Mouse (Mus musculus) CH12.LX (cell line): ENCODE measurements around the gene Pdlim5. TPM values are rescaled to one million over a fixed set of nuclear protein-coding genes. Genes with fewer than 3 reads are reported as not detected.

ENCODE experiments used
- DNase-seq: peaks from one replicate; pipeline ENCODE4 v3.0.0-alpha.2; 2013; ENCODE audit errors: extremely low read depth
- H3K27ac ChIP-seq: 2 replicates; pipeline ENCODE4 v1.5.1; 2012; ENCODE audit warnings: low read depth, mild to moderate bottlenecking, control low read depth, moderate library complexity; ENCODE audit not compliant: insufficient read depth
- H3K27me3 ChIP-seq: replicated peaks from 2 replicates; pipeline ENCODE3; 2012; ENCODE audit warnings: inconsistent platforms
- H3K36me3 ChIP-seq, 2 experiments: replicated peaks in 1 of 2; 2 replicates each; pipeline versions ENCODE3 to v1.6.1; 2012; ENCODE audit warnings: inconsistent platforms in 1 of 2, low read length in 1 of 2, mild to moderate bottlenecking in 1 of 2, mixed read lengths in 1 of 2, moderate library complexity in 1 of 2; ENCODE audit not compliant: control insufficient read depth in 1 of 2, insufficient read depth in 1 of 2
- H3K4me1 ChIP-seq, 2 experiments: 2 replicates each; pipeline ENCODE4 v1.6.1; 2012; ENCODE audit warnings: inconsistent platforms in 1 of 2, moderate library complexity in 1 of 2; ENCODE audit not compliant: insufficient read depth in 2 of 2, control insufficient read depth in 1 of 2
- H3K4me2 ChIP-seq: 2 replicates; pipeline ENCODE4 v1.6.1; 2012; ENCODE audit warnings: low read depth, mild to moderate bottlenecking, control low read depth; ENCODE audit not compliant: poor library complexity, insufficient read depth, severe bottlenecking
- H3K4me3 ChIP-seq, 3 experiments: fragments of 150-350 bp in 1 of 3; sonication (generic) in 1 of 3; replicated peaks in 1 of 3; 2 replicates each; pipeline versions ENCODE3 to v1.5.1; 2011 to 2012; ENCODE audit warnings: low read depth in 2 of 3, low read length in 2 of 3, mild to moderate bottlenecking in 2 of 3, moderate library complexity in 2 of 3, control low read depth in 1 of 3, improper control_type of control experiment in 1 of 3, inconsistent platforms in 1 of 3, mixed read lengths in 1 of 3; ENCODE audit not compliant: poor library complexity in 1 of 3
- H3K79me2 ChIP-seq: replicated peaks from 2 replicates; pipeline ENCODE4 v1.6.1; 2012; ENCODE audit warnings: mild to moderate bottlenecking, moderate library complexity; ENCODE audit not compliant: control insufficient read depth, poor library complexity, insufficient read depth, severe bottlenecking; ENCODE audit errors: extremely low read depth
- H3K9ac ChIP-seq: 2 replicates; pipeline ENCODE4 v1.6.1; 2012; ENCODE audit warnings: low read depth, mild to moderate bottlenecking, control low read depth, moderate library complexity; ENCODE audit not compliant: insufficient read depth
- H3K9me3 ChIP-seq: replicated peaks from 2 replicates; pipeline ENCODE3; 2012; ENCODE audit warnings: low read length, inconsistent platforms, mixed read lengths
- E2F4 ChIP-seq: IDR thresholded peaks from 2 replicates; pipeline ENCODE4 v1.6.1; 2011; ENCODE audit warnings: low read depth, low read length, improper control_type of control experiment; ENCODE audit not compliant: insufficient replicate concordance
- ELF1 ChIP-seq: IDR thresholded peaks from 2 replicates; pipeline ENCODE4 v1.6.1; 2014; ENCODE audit warnings: low read depth, mild to moderate bottlenecking, inconsistent platforms, low read length, improper control_type of control experiment
- EP300 ChIP-seq: IDR thresholded peaks from 2 replicates; pipeline ENCODE4 v1.6.1; 2011; ENCODE audit warnings: low read length, improper control_type of control experiment
- GABPA ChIP-seq: IDR thresholded peaks from 2 replicates; pipeline ENCODE4 v1.6.1; 2012; ENCODE audit warnings: low read depth, low read length, improper control_type of control experiment, inconsistent platforms; ENCODE audit not compliant: insufficient replicate concordance
- HCFC1 ChIP-seq: IDR thresholded peaks from 2 replicates; pipeline ENCODE4 v1.6.1; 2012; ENCODE audit warnings: low read depth, mild to moderate bottlenecking, inconsistent platforms, low read length, improper control_type of control experiment
- IRF4 ChIP-seq: IDR thresholded peaks from 2 replicates; pipeline ENCODE4 v1.6.1; 2014; ENCODE audit warnings: low read depth, mild to moderate bottlenecking, inconsistent platforms, low read length, improper control_type of control experiment
- JUND ChIP-seq: conservative IDR thresholded peaks from 2 replicates; pipeline ENCODE4 v1.6.1; 2011; ENCODE audit warnings: low read depth, low read length, improper control_type of control experiment
- KAT2A ChIP-seq: IDR thresholded peaks from 2 replicates; pipeline ENCODE4 v1.6.1; 2012; ENCODE audit warnings: low read length, improper control_type of control experiment, inconsistent platforms; ENCODE audit not compliant: insufficient replicate concordance
- MAFK ChIP-seq: IDR thresholded peaks from 2 replicates; pipeline ENCODE4 v1.6.1; 2011; ENCODE audit warnings: low read length, improper control_type of control experiment; ENCODE audit not compliant: insufficient replicate concordance
- MAX ChIP-seq: IDR thresholded peaks from 2 replicates; pipeline ENCODE4 v1.6.1; 2011; ENCODE audit warnings: low read length, improper control_type of control experiment
- MAZ ChIP-seq: IDR thresholded peaks from 2 replicates; pipeline ENCODE4 v1.6.1; 2012; ENCODE audit warnings: low read depth, mild to moderate bottlenecking, inconsistent platforms, low read length, improper control_type of control experiment, moderate library complexity
- MEF2A ChIP-seq: IDR thresholded peaks from 2 replicates; pipeline ENCODE4 v1.6.1; 2014; ENCODE audit warnings: low read depth, mild to moderate bottlenecking, inconsistent platforms, low read length, improper control_type of control experiment, borderline replicate concordance
- MYC ChIP-seq: IDR thresholded peaks from 2 replicates; pipeline ENCODE4 v1.6.1; 2011; ENCODE audit warnings: low read depth, mild to moderate bottlenecking, improper control_type of control experiment, low read length
- NRF1 ChIP-seq: IDR thresholded peaks from 2 replicates; pipeline ENCODE4 v1.6.1; 2014; ENCODE audit warnings: low read depth, mild to moderate bottlenecking, inconsistent platforms, low read length, improper control_type of control experiment, moderate library complexity
- PAX5 ChIP-seq: IDR thresholded peaks from 2 replicates; pipeline ENCODE4 v1.6.1; 2012; ENCODE audit warnings: low read length, inconsistent platforms, mixed read lengths
- POLR2AphosphoS2 ChIP-seq: IDR thresholded peaks from 2 replicates; pipeline ENCODE4 v1.6.1; 2011; ENCODE audit warnings: low read depth, low read length, improper control_type of control experiment
- SIN3A ChIP-seq: IDR thresholded peaks from 2 replicates; pipeline ENCODE4 v1.6.1; 2012; ENCODE audit warnings: low read length, improper control_type of control experiment, inconsistent platforms
- TBP ChIP-seq: conservative IDR thresholded peaks from 2 replicates; pipeline ENCODE4 v1.6.1; 2011; ENCODE audit warnings: low read depth, low read length, improper control_type of control experiment
- TCF12 ChIP-seq: IDR thresholded peaks from 2 replicates; pipeline ENCODE4 v1.6.1; 2014; ENCODE audit warnings: low read depth, mild to moderate bottlenecking, inconsistent platforms, low read length, improper control_type of control experiment
- USF1 ChIP-seq: IDR thresholded peaks from 2 replicates; pipeline ENCODE4 v1.6.1; 2014; ENCODE audit warnings: low read depth, mild to moderate bottlenecking, inconsistent platforms, low read length, improper control_type of control experiment
- ZC3H11A ChIP-seq: IDR thresholded peaks from 2 replicates; pipeline ENCODE4 v1.6.1; 2012; ENCODE audit warnings: low read depth, mild to moderate bottlenecking, inconsistent platforms, low read length, improper control_type of control experiment
- ZMIZ1 ChIP-seq: IDR thresholded peaks from 2 replicates; pipeline ENCODE4 v1.6.1; 2012; ENCODE audit warnings: low read depth, mild to moderate bottlenecking, inconsistent platforms, low read length, improper control_type of control experiment
- dilution Hi-C: fragments of 300-500 bp; cut with MboI; formaldehyde crosslinking; loops from 2 replicates; pipeline ENCODE4 v1.14.3; 2020; ENCODE audit warnings: low sequenced_read_pairs; ENCODE audit not compliant: extremely low pct_unique_long_range_greater_than_20kb, extremely low pct_ligation_motif_present
- in situ Hi-C: fragments of 300-500 bp; cut with MboI; formaldehyde crosslinking; loops from 3 replicates; pipeline ENCODE4 v1.14.3; 2019; ENCODE audit warnings: low sequenced_read_pairs, low pct_ligation_motif_present, low pct_unique_long_range_greater_than_20kb, mixed read lengths
- polyA plus RNA-seq: library from polyadenylated mRNA; unstranded; fragments of >175 nt; gene quantifications from 2 replicates; pipeline ENCODE4 v1.2.1, GENCODE M21; 2012; ENCODE audit warnings: low read depth; ENCODE audit not compliant: insufficient read length
- total RNA-seq, 2 experiments: library from RNA; depleted of rRNA; stranded (reverse); fragments of 300-350 nt in 1 of 2; fragments of >200 nt in 1 of 2; gene quantifications; 2 replicates each; pipeline ENCODE4 v1.2.3; 2012 to 2014

Gene Pdlim5
- total and polyA plus RNA-seq, 3 experiments: 22.0 to 24.6 (median 22.8) TPM

- Histone ChIP-seq H3K4me1 (no peaks in the 10 kb centered on the region), H3K79me2 (no peaks in the 10 kb centered on the region), H3K4me3 (no peak overlapping the region), H3K9ac (no peak overlapping the region), H3K36me3 (peaks cover 0 to 23% of the 10 kb centered on the region in 2 experiments)
- dilution Hi-C loops: no loop called here
- in situ Hi-C loops: no loop called here
- no peak for DNase-seq
- no peak for TF ChIP-seq HCFC1
- TF ChIP-seq E2F4: no peak
- no peak for TF ChIP-seq KAT2A
- TF ChIP-seq EP300: no peak
- no peak for TF ChIP-seq POLR2AphosphoS2
- no peak for TF ChIP-seq MYC
- TF ChIP-seq MAZ: no peak
- TF ChIP-seq MAX: no peak
- no peak for TF ChIP-seq MEF2A
- TF ChIP-seq, all 38 proteins: peak for 0
- no peaks in the 10 kb centered on the region for H3K27me3 ChIP-seq
- no peak overlapping the region for H3K4me2 ChIP-seq
- peaks cover 6% of the 10 kb centered on the region for H3K9me3 ChIP-seq
- no peak overlapping the region for H3K27ac ChIP-seq
These were observed 46.5 kb downstream of the Pdlim5 start for GRCm38 (mm10) chr3:142348816-142349631.

- Histone ChIP-seq H3K4me3 (no peak overlapping the region), H3K9ac (no peak overlapping the region), H3K79me2 (no peaks in the 10 kb centered on the region), H3K27ac (no peak overlapping the region), H3K4me1 (no peaks in the 10 kb centered on the region), H3K27me3 (no peaks in the 10 kb centered on the region), H3K4me2 (no peak overlapping the region), H3K36me3 (peaks cover 0 to 19% of the 10 kb centered on the region in 2 experiments), H3K9me3 (peaks cover 6% of the 10 kb centered on the region)
- dilution Hi-C loops: no loop called here
- no peak for DNase-seq
- no peak for TF ChIP-seq IRF4
- no peak for TF ChIP-seq TBP
- no peak for TF ChIP-seq TCF12
- no peak for TF ChIP-seq HCFC1
- TF ChIP-seq GABPA: no peak
- TF ChIP-seq ZC3H11A: no peak
- no peak for TF ChIP-seq ZMIZ1
- no peak for TF ChIP-seq NRF1
- TF ChIP-seq USF1: no peak
- no peak for TF ChIP-seq SIN3A
- no peak for TF ChIP-seq MAFK
- TF ChIP-seq POLR2AphosphoS2: no peak
- no peak for TF ChIP-seq PAX5
- TF ChIP-seq JUND: no peak
- no peak for TF ChIP-seq ELF1
- TF ChIP-seq E2F4: no peak
- no peak for TF ChIP-seq MAZ
- in situ Hi-C loops: no loop called here
These were observed 49.2 kb downstream of the Pdlim5 start for GRCm38 (mm10) chr3:142346261-142346660.
